Mouse (Mus musculus) lung, adult 18-20 months (tissue): ENCODE results near the gene Akap6.

Experiments used
- DNase-seq, 2 experiments: peaks; one replicate each; pipeline ENCODE4 v3.0.0; 2022; ENCODE audit warnings: mixed read lengths in 2 of 2

The Akap6 gene

DNA sequence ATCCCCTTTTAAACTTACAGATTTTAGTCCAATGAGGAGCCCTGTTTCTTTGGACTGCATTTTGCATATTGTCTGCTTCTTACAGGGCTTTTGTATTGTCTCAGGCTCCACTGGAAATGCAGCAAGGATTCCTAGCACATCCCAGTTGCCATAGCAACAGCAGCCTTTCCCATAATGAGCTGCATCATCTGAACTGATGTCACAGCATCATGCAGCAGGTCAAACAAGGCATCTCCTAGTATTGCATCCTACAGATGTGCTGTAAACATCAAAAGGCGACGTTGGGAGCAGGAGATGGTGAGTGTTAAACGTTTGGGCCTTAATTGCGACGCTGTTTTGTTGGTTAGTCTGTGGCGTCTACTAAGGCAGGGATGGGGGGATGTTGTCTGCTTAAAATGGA, at the start of gene Akap6:
Gene Akap6 (plus strand): TSS at position 238 of the 400 bp plus-strand sequence.
- DNase-seq: no peak

DNA sequence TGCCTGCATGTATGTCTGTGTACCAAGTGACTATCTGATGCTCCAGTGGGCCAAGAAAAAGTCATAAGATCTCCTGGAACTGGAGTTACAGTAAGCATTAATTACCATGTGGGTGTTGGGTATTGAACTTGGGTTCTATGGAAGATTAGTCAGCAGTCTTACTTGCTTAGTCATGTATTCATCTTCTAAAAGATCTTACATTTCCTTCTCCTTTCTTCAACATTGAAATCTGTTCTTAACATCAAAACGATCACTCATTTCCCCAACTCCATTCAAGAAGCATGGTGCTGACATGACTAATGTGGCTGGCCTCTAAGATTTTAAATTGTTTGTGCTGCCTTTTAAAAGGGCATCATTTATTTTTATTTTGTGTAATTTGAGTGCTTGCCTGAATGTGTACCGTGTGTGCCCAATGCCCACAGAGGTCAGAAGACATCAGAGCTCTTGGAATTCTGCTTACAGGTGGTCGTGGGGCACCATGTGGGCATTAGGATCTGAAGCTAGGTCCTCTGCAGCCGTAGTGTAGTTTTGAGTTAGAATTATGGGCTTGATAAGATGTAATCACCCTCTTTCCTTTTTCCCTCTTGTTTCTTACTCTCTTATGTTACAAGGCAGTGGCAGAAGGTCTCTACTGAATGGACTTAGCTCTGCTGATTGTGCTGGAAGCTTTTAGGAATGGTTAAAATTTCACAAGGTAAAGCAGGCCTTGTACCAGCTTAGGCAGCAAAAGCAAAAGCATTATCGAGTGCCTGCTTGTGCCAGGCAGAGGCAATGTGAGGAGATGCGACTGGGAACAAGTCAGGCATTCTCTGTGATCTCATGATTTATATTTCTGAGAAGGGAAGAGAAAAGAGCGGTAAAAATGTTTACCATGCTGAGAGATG, 36.0 kb upstream of the Akap6 start:
- DNase-seq: no peak

GRCm38 (mm10) chr12:52664944-52665343, 34.2 kb upstream of the Akap6 start:
- DNase-seq: no peak

GRCm38 (mm10) chr12:52671436-52671835, 27.7 kb upstream of the Akap6 start:
- no peak for DNase-seq

DNA sequence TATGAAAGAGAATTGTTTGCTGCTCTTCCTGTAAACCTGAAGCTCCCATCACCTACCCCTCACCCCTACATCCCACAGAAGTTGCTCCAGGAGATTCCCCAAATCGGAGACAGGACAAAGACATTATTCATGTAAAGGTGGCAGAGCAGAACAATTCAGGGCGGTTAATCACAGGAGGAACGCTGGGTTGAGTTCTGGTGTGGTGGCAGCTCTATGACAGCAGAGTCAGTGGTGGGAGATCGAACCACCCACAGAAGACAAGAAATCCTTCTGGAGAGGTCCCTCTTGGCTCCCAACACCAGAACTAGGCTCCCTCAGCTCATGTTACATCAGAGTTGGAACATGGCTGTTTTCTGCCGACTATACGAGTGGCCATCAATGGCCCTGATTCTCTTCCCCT, 27.2 kb upstream of the Akap6 start:
- DNase-seq: no peak

DNA sequence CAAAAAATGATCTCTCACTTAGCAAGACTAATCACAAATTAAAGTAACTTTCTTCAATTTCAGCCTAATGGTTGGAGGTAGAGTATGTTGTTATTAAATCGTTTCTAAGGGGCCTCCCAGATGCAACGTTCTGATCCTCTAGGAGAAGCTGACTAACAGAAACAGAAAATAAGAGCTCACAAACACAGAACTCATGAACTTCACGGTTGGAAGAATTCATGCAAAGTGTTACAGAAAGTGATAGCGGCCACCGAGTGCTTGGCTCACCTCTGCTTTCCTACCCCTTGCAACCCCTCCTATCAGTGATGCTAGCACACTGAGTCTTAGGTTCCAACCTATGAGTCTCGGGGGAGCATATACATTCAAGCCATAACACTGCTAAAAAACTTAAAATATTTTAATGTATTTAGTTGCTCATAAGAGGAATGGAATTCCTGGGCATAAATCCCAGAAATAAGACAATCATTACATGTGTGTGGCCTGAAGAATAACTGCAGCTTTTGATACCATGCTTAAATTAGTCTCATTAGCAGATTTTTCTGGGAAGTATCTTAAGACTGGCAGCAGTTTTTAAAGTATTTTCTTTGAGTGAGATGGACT, 25.7 kb upstream of the Akap6 start:
- DNase-seq: no peak

DNA sequence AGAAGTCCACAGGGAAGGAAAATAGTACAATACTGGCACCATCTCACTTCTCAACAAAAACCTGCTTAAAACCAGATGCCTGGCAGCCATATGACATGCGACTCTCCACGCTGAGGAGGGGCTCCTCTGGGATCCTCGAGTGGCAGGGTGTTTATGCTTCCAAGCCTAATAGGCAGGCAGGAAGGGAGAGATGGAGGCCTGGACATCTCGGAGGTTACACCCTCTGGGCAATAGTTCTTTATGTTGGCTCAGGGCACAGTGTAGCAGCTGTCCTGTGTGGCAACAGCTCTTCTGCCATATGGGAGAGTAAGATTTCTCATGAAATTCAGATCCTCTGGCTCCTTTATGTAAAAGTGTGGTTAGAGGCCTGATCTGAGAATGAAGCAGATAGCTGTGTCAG, 24.2 kb upstream of the Akap6 start:
- no peak for DNase-seq

DNA sequence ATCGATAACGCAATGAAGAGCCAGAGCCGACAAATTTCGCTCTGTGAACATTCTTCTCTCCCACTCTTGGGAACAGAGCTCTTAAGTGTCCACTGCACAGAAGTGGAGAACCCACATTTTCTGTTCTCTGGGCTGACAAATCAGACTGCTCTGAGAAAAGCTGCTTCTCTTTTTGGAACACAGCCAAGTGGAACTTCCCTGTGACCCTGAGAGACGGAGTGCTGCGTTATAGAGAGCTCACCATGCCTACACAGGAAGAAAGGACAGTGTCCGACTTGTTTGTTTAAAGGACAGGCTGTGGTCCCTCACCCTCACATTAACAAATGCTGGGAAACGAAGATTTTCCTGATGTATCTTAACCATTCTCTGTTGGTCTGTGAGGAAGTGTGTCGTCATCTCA, 11.8 kb upstream of the Akap6 start:
- no peak for DNase-seq

DNA sequence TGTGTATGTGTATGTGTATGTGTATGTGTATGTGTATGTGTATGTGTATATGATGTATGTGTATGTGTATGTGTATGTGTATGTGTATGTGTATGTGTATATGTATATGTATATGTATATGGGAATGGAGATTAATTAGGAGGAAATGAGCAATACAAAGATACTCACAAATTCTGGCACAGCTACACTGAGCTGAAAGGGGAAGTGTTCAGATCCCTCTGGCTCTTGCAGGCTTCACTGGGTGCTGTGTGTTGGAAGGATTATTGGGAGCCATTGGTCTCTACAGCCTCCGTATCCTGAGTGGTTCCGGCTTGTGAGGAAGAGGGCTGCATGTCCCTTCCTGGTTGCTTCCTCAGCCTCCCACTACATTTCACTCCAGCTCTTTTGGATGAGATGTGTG, 10.5 kb upstream of the Akap6 start:
- no peak for DNase-seq

- DNase-seq: no peak
Observed at GRCm38 (mm10) chr12:52691552-52691951, 7.6 kb upstream of the Akap6 start.

DNA sequence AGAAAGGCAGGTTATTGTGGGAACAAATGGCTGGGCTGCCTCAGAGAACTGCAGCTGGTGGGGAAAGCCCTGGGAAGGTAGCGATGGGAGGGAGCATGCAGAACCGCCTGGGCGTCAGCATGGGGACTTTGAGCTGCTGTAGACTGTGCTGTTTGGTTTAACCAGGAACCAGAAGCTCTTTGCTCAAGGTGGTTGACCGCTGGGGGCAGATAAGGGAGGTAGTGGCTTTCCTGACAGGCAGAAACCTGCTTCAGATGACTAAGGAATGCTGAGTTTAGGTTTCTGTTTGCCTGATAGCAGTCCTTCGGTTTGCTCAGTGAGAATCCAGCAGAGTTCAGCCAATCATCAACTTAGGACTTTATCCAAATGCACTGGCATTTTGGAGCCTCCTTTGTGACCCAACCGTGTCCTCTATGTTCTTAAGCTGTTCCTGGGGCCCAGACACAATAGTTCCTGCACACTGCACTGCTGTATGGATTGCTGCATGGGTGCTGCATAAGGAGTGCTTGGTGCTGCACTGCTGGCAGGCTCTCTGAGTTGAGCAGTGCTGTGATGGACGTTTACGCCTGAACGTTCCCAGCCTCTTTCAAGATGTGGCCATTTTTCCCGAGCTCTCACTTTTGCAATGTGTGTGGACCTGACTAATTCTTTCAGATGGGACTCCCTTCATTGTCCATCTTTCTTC, 6.8 kb upstream of the Akap6 start:
- no peak for DNase-seq

DNA sequence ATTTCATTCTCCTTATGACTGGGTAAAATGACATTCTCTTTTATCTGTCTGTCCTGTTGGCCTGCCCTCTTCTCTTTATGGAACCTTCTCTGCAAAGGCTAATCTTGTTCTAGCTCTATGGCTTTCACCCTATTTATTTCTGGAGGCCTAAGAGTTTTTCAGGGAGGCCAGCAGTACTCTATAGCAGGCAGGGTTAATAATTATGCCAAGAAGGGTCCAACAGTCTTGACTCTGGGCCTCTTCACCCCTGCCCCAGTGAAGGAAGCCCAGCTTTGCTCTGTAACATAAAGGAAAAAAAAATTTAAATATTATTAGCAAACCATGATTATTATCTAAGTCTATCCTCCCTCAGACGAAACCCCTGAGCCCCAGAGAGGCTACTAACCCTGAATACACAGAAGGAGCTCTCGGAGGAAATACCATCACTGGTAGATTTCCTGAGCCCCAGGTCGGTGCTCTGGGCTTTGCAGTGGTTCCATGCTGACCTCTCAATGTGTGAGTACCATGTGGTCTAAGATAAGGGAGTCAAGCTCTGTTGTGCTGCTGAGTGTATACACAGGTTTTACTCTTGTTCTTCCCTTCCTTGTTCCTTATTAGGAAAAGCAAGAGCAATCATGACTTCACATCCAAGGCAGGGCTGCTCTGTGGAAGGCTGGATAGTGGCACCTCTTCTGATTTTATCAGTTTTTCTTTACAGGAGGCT, 1.6 kb upstream of the Akap6 start:
- no peak for DNase-seq

DNA sequence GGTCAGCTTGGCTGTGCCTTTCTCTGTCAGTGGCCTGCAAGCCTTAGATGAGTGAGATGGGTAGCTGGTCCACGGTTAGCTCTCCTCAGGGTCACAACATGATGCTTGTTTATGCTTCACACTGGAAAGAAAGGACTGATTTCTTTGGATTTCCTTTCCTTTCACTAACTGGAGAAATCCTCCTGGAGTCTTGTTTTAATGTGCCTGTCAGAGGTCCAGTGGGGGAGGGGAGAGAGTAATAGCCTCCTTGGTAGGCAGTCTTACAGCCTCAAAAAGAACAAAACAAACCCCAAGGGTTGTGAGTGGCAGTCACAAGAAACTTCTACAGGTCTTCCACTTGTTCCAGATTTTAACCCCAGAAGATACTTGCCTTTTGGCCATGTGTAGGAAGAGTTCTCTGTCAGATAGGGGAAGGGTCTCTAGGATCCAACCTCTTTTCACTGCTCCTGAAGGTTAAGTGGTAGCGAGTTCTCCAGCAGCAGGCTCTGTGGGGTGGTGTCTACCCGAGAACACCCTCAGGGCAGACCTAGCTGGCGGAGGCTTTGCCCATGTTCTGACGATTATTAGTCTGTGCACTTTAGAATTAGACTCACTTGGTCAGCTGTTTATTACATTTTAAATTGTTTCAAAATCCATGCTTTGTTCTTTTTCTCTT, 780 bp upstream of the Akap6 start:
- no peak for DNase-seq

- no peak for DNase-seq
Observed at GRCm38 (mm10) chr12:52699961-52700696, 946 bp downstream of the Akap6 start.

DNA sequence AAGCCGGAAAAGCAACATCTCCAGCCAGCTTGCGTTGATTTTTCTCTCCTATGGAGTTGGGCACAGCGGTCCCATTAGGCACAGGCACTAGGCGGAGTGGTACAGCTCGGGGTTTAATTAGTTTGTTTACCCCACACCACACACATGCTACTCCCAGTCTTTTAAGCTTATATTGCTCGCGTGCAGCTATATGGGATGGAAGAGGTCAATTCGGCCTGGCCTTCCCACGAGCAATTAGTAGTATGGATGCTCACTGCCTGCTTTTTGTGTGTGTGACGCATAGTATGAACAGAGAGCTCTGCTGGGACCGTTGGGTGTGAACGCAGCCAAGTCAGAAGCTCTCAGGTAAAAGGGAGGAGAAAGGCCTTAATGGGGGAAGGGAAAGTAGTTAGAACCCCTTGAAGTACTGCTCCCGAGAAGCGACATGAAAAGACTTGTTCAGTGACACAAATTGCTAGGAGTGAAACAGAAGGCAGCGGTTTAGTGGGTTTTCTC, 1.6 kb downstream of the Akap6 start:
- DNase-seq: no peak

DNA sequence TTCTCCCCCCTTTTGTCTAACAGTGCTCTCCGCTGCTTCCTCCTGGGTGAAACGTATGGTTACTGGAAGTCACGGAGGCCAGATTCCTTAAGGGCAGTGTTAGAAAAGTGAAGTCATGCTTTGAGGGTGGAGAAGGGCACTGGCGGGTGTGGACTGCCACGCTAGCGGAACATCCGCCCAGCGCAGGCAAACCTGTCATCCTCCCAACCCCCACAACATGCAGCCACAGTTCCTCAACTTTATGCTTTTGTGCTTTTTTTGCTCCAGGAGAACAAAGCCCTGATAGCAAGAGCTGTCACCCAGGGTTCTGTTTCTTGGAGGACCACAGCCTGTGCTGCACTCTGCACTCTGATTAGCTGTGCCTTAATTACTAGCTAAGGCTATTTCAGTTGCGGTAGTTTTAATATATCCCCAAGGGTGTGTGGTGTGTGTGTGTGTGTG, 2.0 kb downstream of the Akap6 start:
- peak in 1 of 2 experiments; percentile 6 for DNase-seq

DNA sequence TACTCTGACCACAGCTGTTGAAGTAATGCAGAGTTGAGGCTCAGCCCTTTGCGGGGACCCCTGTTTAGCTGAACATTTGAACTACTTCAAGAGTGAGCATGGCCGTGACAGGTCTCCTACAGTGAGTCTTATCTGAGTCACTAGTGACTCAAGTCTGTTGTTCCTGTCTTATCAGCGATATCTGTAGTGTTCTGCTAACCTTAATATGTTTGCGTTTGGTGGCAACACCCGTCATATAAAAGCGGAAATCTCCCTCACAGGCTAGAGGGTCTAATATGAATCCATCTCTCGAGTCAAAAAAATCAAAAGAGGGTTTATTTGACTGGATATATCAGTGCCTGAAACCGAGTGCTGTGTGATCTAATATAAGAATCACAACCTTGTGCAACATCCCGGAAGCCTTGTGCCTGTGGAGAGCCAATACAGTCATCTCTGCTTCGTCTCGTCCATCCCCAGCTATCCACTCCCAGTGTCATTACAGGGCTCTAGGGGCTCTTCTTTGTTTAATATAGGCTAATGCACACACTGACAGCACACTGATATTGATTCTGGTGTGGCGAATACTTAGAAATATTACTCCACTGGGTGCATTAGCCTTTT, 3.3 kb downstream of the Akap6 start:
- DNase-seq: no peak

DNA sequence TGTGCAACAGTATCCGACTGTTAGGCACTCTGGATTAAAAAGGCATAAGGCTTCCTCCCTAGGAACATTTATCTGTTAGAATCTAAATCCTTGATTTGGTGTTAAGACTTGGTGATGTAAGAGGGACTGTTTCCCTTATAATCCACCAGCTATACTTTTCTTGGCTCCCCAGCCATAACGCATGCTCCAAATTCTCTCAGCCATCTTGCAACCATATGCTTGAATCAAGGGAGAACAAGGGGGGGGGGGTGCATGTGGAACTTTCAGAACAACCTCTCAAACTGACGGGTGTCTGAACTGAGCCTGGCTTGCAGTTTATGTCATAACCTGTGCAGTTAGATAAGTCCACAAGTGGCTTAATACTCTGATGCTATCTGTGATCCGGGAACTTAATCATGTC, 4.9 kb downstream of the Akap6 start:
- no peak for DNase-seq

DNA sequence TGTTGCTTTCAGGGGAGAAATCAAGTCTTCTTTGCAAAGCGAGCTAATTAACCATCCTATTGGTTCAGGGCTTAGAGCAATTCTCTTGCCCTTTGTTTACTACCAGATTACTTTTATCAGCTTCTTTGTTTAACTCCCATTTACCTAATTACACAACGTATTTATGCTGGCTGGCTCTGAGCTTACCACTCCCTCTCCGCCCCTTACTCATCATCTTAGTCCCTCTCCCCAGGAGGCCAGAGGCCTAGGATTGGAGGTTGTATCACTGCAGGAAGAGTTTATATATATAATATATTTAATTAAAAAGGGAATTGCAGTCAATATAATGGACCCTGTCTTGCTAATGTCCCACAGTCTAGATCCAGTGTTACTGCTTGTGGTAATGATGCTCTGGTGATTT, 5.6 kb downstream of the Akap6 start:
- DNase-seq: no peak

DNA sequence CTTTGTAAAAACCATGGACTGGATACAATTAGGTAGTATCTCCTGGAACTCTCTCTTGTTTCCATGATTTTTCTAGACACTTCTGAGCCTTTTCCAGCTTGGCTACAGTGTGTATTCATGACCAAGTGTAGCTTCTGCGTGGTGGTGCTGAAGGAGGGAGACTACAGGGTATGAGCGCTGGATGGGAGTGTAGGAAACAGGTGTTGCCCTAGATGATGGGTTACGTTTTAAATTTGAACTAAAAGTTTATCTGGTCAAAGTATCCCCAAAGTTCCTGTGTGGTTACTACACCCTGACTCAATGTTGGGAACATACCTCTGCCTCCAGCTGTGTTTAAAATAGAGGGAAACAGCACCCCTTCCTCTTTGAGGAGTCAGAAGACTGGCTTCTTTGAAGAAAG, 12.2 kb downstream of the Akap6 start:
- DNase-seq: no peak
